Mouse (Mus musculus): ENCODE results near the gene Syf2.

- TF ChIP-seq CTCF (IDR thresholded peaks at IDR 0.05; ENCODE audit: control insufficient read depth, insufficient read depth, low read length) (no peak), POLR2A (IDR thresholded peaks at IDR 0.05; ENCODE audit: borderline replicate concordance, control insufficient read depth, low read depth, low read length) (no peak)
These were observed 16.4 kb upstream of the Syf2 start for GRCm38 (mm10) chr4:134914122-134914863.

All from bone marrow, adult 2 months (tissue).